Mouse (Mus musculus) intestine, postnatal 0 days (tissue): ENCODE results near the gene Nkx6-2. TPM values are rescaled to one million over a fixed set of nuclear protein-coding genes. Genes with fewer than 3 reads are reported as not detected.

ENCODE experiments used
- ATAC-seq: fragments of 200-750 bp; cut with Nextera tagmentation; 2 replicates; pipeline ENCODE4 v1.8.0; 2017; ENCODE audit warnings: mild to moderate bottlenecking, moderate TSS enrichment, moderate library complexity
- H3K27ac ChIP-seq: fragments of 300-500 bp; sonication (generic); 2 replicates; pipeline ENCODE4 v1.5.1; 2014; ENCODE audit warnings: mild to moderate bottlenecking, low read depth, low read length, moderate library complexity
- H3K27me3 ChIP-seq: fragments of 300-500 bp; sonication (generic); replicated peaks from 2 replicates; pipeline ENCODE4 v1.6.1; 2014; ENCODE audit warnings: low read length, mixed read lengths; ENCODE audit not compliant: control insufficient read depth, insufficient read depth
- H3K36me3 ChIP-seq: fragments of 300-500 bp; sonication (generic); 2 replicates; pipeline ENCODE4 v1.6.1; 2014; ENCODE audit warnings: mild to moderate bottlenecking, moderate library complexity; ENCODE audit not compliant: control insufficient read depth, insufficient read depth
- H3K4me1 ChIP-seq: fragments of 300-500 bp; sonication (generic); replicated peaks from 2 replicates; pipeline ENCODE4 v1.6.1; 2014; ENCODE audit warnings: antibody characterized with exemption, low read length, mixed read lengths; ENCODE audit not compliant: control insufficient read depth, insufficient read depth
- H3K4me2 ChIP-seq: fragments of 300-500 bp; sonication (generic); replicated peaks from 2 replicates; pipeline ENCODE4 v1.6.1; 2014; ENCODE audit warnings: low read depth, mild to moderate bottlenecking, moderate library complexity
- H3K4me3 ChIP-seq: fragments of 300-500 bp; sonication (generic); 2 replicates; pipeline ENCODE4 v1.5.1; 2014; ENCODE audit warnings: low read depth, low read length
- H3K9ac ChIP-seq: fragments of 300-500 bp; sonication (generic); 2 replicates; pipeline ENCODE4 v1.6.1; 2014; ENCODE audit warnings: mild to moderate bottlenecking, low read depth, low read length
- H3K9me3 ChIP-seq: fragments of 300-500 bp; sonication (generic); 2 replicates; pipeline ENCODE4 v1.6.1; 2016; ENCODE audit warnings: mixed run types; ENCODE audit not compliant: control insufficient read depth
- CTCF ChIP-seq: sonication (generic); IDR thresholded peaks from 2 replicates; pipeline ENCODE4 v1.5.1; 2016; ENCODE audit warnings: low read depth, mild to moderate bottlenecking, control low read depth, antibody characterized with exemption, moderate library complexity
- WGBS: fragments of 180-500 bp; shearing (Covaris S2); extraction: QIAGEN DNeasy Blood & Tissue Kit; methylation state at CpG from one replicate; pipeline ENCODE4 v1.1.7; 2014; 5-methylcytosine and 5-hydroxymethylcytosine counted together
- polyA plus RNA-seq: library from polyadenylated mRNA; unstranded; fragments of >200 nt; fragmentation: Nextera tagmentation; extraction: Ambion mirVana; gene quantifications from 2 replicates; pipeline ENCODE4 v1.2.1, GENCODE M21; 2015

Gene Nkx6-2
- polyA plus RNA-seq, 1 experiment from 2014 or later, result 0.31 TPM

- no peak for ATAC-seq
- Histone ChIP-seq H3K9ac (no peak overlapping the region), H3K27ac (no peak overlapping the region), H3K4me2 (no peak overlapping the region), H3K4me1 (no peaks in the 10 kb centered on the region), H3K27me3 (no peaks in the 10 kb centered on the region), H3K36me3 (peaks cover 40% of the 10 kb centered on the region), H3K4me3 (no peak overlapping the region), H3K9me3 (no peaks in the 10 kb centered on the region)
- no peak for TF ChIP-seq CTCF
- WGBS, result 83% methylated on average over 12 of the region's 12 CpGs
Measured at GRCm38 (mm10) chr7:139544706-139545625, 37.6 kb downstream of the Nkx6-2 start.

- 74% methylated on average over 6 of the region's 6 CpGs for WGBS
- Histone ChIP-seq H3K36me3 (peaks cover 54% of the 10 kb centered on the region), H3K4me1 (no peaks in the 10 kb centered on the region), H3K4me2 (no peak overlapping the region), H3K27ac (no peak overlapping the region), H3K4me3 (no peak overlapping the region), H3K9ac (no peak overlapping the region), H3K27me3 (no peaks in the 10 kb centered on the region), H3K9me3 (no peaks in the 10 kb centered on the region)
- no peak for ATAC-seq
- TF ChIP-seq CTCF, result peak; percentile 48
Measured at GRCm38 (mm10) chr7:139541422-139541821, 41.2 kb downstream of the Nkx6-2 start.

- no peaks in the 10 kb centered on the region for H3K27me3 ChIP-seq
- H3K4me1 ChIP-seq, result no peaks in the 10 kb centered on the region
- no peak for ATAC-seq
- peaks cover 51% of the 10 kb centered on the region for H3K36me3 ChIP-seq
- no peak overlapping the region for H3K27ac ChIP-seq
- no peak overlapping the region for H3K9ac ChIP-seq
- no peak overlapping the region for H3K4me2 ChIP-seq
- whole genome bisulfite sequencing, result 71% methylated on average over 1 of the region's 1 CpGs
- H3K9me3 ChIP-seq, result no peaks in the 10 kb centered on the region
- no peak for TF ChIP-seq CTCF
- H3K4me3 ChIP-seq, result no peak overlapping the region
Measured at GRCm38 (mm10) chr7:139540601-139541000, 42.0 kb downstream of the Nkx6-2 start.

- Histone ChIP-seq H3K9me3 (no peaks in the 10 kb centered on the region), H3K36me3 (peaks cover 40% of the 10 kb centered on the region), H3K27me3 (no peaks in the 10 kb centered on the region), H3K4me3 (no peak overlapping the region), H3K9ac (no peak overlapping the region), H3K4me2 (no peak overlapping the region), H3K4me1 (no peaks in the 10 kb centered on the region), H3K27ac (no peak overlapping the region)
- no peak for TF ChIP-seq CTCF
- WGBS, result 88% methylated on average over 2 of the region's 2 CpGs
- no peak for ATAC-seq
Measured at GRCm38 (mm10) chr7:139538541-139538940, 44.1 kb downstream of the Nkx6-2 start.

- Histone ChIP-seq H3K9me3 (no peaks in the 10 kb centered on the region), H3K4me2 (no peak overlapping the region), H3K36me3 (peaks cover 38% of the 10 kb centered on the region), H3K4me3 (no peak overlapping the region), H3K9ac (no peak overlapping the region), H3K4me1 (no peaks in the 10 kb centered on the region), H3K27me3 (no peaks in the 10 kb centered on the region), H3K27ac (no peak overlapping the region)
- WGBS, result 94% methylated on average over 9 of the region's 9 CpGs
- ATAC-seq, result no peak
- TF ChIP-seq CTCF, result no peak
Measured at GRCm38 (mm10) chr7:139537831-139538230, 44.8 kb downstream of the Nkx6-2 start.

GRCm38 (mm10) chr7:139536831-139537230, 45.8 kb downstream of the Nkx6-2 start:
- no peaks in the 10 kb centered on the region for H3K4me1 ChIP-seq
- no peak overlapping the region for H3K9ac ChIP-seq
- no peak overlapping the region for H3K4me2 ChIP-seq
- peaks cover 33% of the 10 kb centered on the region for H3K36me3 ChIP-seq
- no peaks in the 10 kb centered on the region for H3K27me3 ChIP-seq
- H3K27ac ChIP-seq, result no peak overlapping the region
- no peak for TF ChIP-seq CTCF
- no peak for ATAC-seq
- no peak overlapping the region for H3K4me3 ChIP-seq
- H3K9me3 ChIP-seq, result no peaks in the 10 kb centered on the region
- 95% methylated on average over 2 of the region's 2 CpGs for WGBS
